Mouse (Mus musculus): Measurements from ENCODE around the gene Olfr279. TPM values are rescaled to one million over a fixed set of nuclear protein-coding genes. Genes with fewer than 3 reads are reported as not detected.

Olfr279 gene
- polyA plus RNA-seq, 1 experiment, result 0.04 TPM

DNA sequence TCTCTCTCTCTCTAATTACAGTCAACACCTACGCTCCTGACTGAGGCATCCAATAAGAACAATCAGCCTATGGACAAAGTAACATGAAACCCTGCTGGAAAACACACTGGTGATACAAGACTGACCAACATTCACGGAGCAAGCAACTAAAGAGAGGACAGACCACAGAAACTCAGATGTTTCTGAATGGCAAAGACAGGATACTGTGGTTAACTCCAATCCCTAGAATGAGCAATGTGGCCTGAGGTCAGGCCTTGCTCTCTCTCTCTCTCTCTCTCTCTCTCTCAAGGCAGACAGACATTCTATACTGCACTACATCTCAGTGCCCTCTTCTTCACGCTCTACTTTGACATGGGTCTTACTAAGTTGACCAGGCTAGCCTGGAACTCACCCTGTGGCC, 29.0 kb downstream of the Olfr279 start:
- H3K4me1 ChIP-seq (ENCODE audit: control insufficient read depth, insufficient read depth, low read length), result peaks cover 2% of the 10 kb centered on the region; the same call in 1 of the 2 replicates
- no peak for TF ChIP-seq POLR2A (IDR thresholded peaks at IDR 0.05; ENCODE audit: extremely low read depth, insufficient read depth, low read length)
- TF ChIP-seq CTCF (IDR thresholded peaks at IDR 0.05; ENCODE audit: extremely low read depth, insufficient read depth, low read length), result no peak

DNA sequence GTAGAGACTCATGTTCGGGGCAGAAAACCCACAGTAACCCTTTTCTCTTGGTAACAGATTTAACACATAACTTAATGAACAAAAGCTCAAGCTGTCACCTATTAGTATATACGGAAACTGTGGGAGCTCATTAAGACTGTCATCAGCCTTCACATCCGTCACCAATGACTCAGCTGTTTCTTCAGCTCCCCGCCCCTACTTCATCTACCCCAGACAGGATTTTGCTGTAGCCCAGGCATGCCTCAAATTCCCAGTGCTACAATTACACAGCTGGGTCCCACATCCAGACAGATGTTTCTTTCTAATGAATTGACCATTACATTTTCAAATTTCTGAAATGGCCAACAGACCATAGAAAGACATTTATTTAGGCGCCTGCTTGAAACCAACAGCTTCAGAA, 33.9 kb downstream of the Olfr279 start:
- TF ChIP-seq CTCF (IDR thresholded peaks at IDR 0.05; ENCODE audit: extremely low read depth, insufficient read depth, low read length) (no peak), POLR2A (IDR thresholded peaks at IDR 0.05; ENCODE audit: extremely low read depth, insufficient read depth, low read length) (no peak)
- H3K27ac ChIP-seq (ENCODE audit: insufficient read depth, low read length), result no peak overlapping the region
- no peak overlapping the region for H3K4me3 ChIP-seq (ENCODE audit: insufficient read depth, low read length)
- peaks cover 2% of the 10 kb centered on the region; the same call in 1 of the 2 replicates for H3K4me1 ChIP-seq (ENCODE audit: control insufficient read depth, insufficient read depth, low read length)

More for the DNA sequence above, 29.0 kb downstream of the Olfr279 start:
- Histone ChIP-seq H3K4me3 (ENCODE audit: insufficient read depth, low read length) (no peak overlapping the region), H3K27ac (ENCODE audit: insufficient read depth, low read length) (no peak overlapping the region)

DNA sequence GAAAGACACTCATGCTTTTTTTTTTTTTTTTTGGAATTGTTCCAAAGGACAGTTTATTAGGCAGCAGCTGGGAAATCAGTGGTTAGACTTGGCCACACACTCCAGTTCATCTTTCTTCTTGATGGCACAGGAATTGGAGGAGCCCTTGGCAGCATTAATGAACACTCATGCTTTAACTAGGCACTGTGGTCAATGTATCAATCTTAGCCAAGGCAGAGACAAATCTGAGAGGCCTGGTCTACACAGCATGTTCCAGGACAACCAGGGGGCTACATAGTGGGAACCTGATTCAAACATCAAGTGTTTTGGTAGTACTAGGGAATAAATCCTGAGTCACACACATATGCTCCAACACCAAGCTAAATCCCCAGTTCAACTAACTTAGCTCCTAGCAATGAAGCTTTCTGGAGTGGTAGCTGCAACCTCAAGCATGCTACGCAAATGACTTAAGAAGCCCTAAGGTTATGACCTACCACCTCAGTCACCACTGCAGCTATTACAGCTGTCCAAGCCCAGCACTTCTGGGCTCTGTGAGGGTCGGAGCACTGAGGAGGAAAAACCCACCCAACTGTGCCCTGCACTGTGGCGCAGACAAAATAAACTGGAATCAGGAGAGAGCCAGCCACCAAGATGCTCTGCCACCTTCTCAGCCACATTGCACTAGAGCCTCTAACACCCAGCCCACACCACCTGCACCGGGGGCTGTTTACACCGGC, 35.0 kb downstream of the Olfr279 start:
- no peaks in the 10 kb centered on the region for H3K4me1 ChIP-seq (ENCODE audit: control insufficient read depth, insufficient read depth, low read length)
- no peak for TF ChIP-seq CTCF (IDR thresholded peaks at IDR 0.05; ENCODE audit: extremely low read depth, insufficient read depth, low read length)
- no peak for TF ChIP-seq POLR2A (IDR thresholded peaks at IDR 0.05; ENCODE audit: extremely low read depth, insufficient read depth, low read length)
- no peak overlapping the region for H3K4me3 ChIP-seq (ENCODE audit: insufficient read depth, low read length)
- H3K27ac ChIP-seq (ENCODE audit: insufficient read depth, low read length), result no peak overlapping the region

DNA sequence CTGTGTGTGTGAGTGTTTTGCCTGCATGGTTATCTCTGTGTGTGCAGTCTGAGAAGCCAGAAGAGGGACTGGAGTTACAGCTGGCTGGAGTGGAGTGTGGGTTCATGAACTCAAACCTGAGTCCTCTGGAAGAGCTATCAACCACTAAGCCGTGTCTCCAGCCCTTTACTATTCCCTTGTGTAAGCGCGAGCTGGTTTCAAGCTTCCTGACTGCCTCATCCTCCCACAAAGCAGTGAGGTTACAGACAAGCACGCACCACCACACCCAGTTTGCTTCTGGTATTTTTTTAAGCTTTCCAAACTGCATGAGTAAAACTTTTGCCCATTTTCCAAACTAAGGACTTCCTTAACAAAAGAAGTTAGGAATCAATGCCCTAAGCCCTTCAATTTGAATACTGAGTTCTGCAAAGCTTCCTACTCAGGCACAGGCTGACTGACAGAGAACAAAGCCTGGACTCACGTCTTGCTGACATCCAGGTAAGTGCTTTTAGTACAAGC, 35.9 kb downstream of the Olfr279 start:
- Histone ChIP-seq H3K4me1 (ENCODE audit: control insufficient read depth, insufficient read depth, low read length) (no peaks in the 10 kb centered on the region), H3K4me3 (ENCODE audit: insufficient read depth, low read length) (no peak overlapping the region), H3K27ac (ENCODE audit: insufficient read depth, low read length) (no peak overlapping the region)
- TF ChIP-seq POLR2A (IDR thresholded peaks at IDR 0.05; ENCODE audit: extremely low read depth, insufficient read depth, low read length) (no peak), CTCF (IDR thresholded peaks at IDR 0.05; ENCODE audit: extremely low read depth, insufficient read depth, low read length) (no peak)

DNA sequence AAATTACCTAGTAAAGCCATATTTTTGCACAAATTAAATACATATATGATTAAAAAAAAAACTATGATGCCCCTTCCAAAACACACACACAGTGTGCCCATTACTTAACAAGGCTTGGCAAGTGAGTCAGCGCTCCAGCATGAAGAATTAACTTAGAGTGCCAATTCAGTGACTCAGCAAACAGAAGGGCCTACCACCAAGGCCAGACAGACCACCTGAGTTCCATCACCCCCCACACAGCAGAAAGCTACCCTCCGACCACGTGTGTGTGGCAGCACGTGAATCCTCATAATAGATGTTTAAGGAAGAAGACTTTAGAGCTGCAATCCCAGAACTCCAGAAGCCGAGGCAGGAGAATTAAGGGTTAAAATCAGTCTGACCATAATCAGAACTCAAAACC, 40.1 kb downstream of the Olfr279 start:
- no peak for TF ChIP-seq POLR2A (IDR thresholded peaks at IDR 0.05; ENCODE audit: extremely low read depth, insufficient read depth, low read length)
- no peak for TF ChIP-seq CTCF (IDR thresholded peaks at IDR 0.05; ENCODE audit: extremely low read depth, insufficient read depth, low read length)
- H3K4me3 ChIP-seq (ENCODE audit: insufficient read depth, low read length), result peak overlapping the region; percentile 83
- no peak overlapping the region for H3K27ac ChIP-seq (ENCODE audit: insufficient read depth, low read length)
- no peaks in the 10 kb centered on the region for H3K4me1 ChIP-seq (ENCODE audit: control insufficient read depth, insufficient read depth, low read length)

DNA sequence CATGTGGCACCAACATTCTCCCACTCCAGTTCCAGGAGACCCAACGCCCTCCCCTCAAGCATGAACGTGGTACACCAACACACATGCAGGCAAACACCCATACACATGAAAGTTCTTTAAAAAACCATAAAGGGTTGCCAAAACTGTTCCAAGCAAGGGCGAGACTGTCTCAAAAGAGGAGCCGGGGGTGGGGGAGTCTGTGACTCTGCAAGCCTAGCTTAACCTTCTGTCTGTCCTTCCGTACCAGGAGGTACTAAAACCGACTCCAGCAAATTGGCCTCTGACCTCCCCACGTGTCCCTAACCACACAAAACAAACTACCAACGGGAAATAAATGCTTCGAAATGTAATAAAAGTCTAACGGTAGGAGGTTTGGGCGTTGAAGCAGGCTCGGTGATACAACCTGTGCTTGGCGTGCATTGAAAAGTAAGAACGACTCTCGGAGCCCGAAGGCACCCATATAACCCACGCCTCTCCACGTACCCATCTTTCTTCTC, 40.9 kb downstream of the Olfr279 start:
- peak overlapping the region; percentile 83 for H3K4me3 ChIP-seq (ENCODE audit: insufficient read depth, low read length)
- no peak overlapping the region for H3K27ac ChIP-seq (ENCODE audit: insufficient read depth, low read length)
- no peak for TF ChIP-seq POLR2A (IDR thresholded peaks at IDR 0.05; ENCODE audit: extremely low read depth, insufficient read depth, low read length)
- no peak for TF ChIP-seq CTCF (IDR thresholded peaks at IDR 0.05; ENCODE audit: extremely low read depth, insufficient read depth, low read length)
- no peaks in the 10 kb centered on the region for H3K4me1 ChIP-seq (ENCODE audit: control insufficient read depth, insufficient read depth, low read length)

DNA sequence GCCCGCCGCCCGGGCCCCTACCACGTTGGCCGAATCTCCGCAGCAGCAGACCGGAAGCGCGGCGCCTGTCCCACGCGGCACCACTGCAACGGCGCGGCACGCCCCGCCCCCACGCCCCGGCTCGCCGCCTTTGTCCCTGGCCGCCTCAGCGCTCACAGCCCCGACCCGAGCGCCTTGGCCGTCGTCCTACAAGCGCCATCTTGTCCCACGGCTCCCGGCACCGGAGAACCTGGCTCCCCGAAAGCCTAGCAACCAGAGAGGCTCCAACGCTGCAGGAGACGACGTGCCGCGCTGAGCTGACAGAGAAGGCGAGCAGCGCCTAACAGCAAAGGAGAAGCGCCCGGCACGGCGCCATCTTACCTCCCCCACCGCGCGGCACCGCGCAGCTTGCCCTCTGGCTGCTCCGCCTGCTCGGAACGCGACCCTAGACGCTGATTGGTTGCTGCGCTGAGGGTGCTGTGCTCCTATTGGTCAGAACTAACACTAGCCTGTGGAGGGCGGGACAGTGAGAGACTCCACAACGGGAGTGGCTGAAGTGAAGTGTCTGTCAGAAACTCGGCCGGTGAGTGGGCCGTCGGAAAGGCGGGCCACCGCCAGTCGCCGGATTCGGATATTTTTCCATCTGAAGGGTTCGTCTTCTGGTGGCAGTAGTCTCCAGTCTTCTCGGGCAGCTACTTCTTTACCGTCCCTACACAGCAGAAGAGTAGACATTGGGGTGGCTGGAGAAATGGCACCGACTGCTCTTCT, 41.9 kb downstream of the Olfr279 start, which contains the start of gene Kansl2:
Gene Kansl2 (minus strand): TSS at position 384 of the 747 bp plus-strand sequence.
- H3K27ac ChIP-seq (ENCODE audit: insufficient read depth, low read length), result peak within 1 kb of the TSS; percentile 98
- H3K4me3 ChIP-seq (ENCODE audit: insufficient read depth, low read length), result peak within 1 kb of the TSS; percentile 83
- no peaks in the 10 kb centered on the region for H3K4me1 ChIP-seq (ENCODE audit: control insufficient read depth, insufficient read depth, low read length)
- TF ChIP-seq POLR2A (IDR thresholded peaks at IDR 0.05; ENCODE audit: extremely low read depth, insufficient read depth, low read length), result peak; percentile 89
- no peak for TF ChIP-seq CTCF (IDR thresholded peaks at IDR 0.05; ENCODE audit: extremely low read depth, insufficient read depth, low read length)

DNA sequence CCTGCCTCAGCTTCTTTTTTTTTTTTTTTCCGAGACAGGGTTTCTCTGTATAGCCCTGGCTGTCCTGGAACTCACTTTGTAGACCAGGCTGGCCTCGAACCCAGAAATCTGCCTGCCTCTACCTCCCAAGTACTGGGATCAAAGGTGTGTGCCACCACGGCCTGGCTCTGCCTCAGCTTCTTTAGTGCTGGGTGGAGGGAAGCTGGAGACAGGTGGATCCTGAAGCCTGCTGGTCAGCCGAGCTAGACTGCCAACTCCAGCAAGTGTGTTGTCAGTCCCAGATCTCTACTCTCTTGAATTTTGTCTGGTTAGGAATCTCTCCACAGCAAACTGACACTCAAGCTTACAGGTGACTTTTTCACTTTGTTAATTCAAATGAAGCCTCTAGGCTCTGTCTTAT, 43.7 kb downstream of the Olfr279 start:
- TF ChIP-seq POLR2A (IDR thresholded peaks at IDR 0.05; ENCODE audit: extremely low read depth, insufficient read depth, low read length), result no peak
- TF ChIP-seq CTCF (IDR thresholded peaks at IDR 0.05; ENCODE audit: extremely low read depth, insufficient read depth, low read length), result no peak
- Histone ChIP-seq H3K27ac (ENCODE audit: insufficient read depth, low read length) (no peak overlapping the region), H3K4me1 (ENCODE audit: control insufficient read depth, insufficient read depth, low read length) (no peaks in the 10 kb centered on the region), H3K4me3 (ENCODE audit: insufficient read depth, low read length) (no peak overlapping the region)

DNA sequence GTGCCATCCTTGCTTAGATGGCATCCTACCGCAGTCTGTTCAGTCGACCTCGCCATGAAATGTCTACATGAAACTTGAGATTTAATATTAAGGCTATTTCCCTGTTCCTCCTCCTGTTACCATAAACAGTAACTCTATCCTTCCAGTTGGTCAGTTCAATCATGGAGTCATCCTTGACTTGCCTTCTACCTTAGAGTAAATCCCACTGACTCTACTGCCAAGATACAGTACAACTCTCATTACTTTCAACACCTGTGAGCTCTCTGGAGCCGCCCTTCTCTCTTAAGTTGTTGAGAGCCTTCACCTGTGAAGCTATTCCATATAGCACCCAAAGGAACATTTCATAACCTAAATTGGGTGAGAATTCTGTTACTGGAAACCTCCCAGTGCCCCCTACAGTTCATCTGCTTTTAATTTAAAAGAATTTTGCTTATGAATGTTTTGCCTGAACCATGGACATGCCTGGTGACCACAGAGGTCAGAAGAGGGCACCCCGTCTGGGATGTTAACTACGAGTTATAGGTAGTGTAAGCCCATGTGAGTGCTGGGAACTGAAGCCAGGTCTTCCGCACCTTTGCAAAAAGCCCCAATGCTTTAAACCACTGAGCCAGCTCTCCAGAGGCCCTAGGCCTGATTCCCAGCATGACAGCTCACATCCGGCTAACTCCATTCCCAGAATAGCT, 44.8 kb downstream of the Olfr279 start:
- no peaks in the 10 kb centered on the region for H3K4me1 ChIP-seq (ENCODE audit: control insufficient read depth, insufficient read depth, low read length)
- no peak overlapping the region for H3K4me3 ChIP-seq (ENCODE audit: insufficient read depth, low read length)
- H3K27ac ChIP-seq (ENCODE audit: insufficient read depth, low read length), result no peak overlapping the region
- no peak for TF ChIP-seq CTCF (IDR thresholded peaks at IDR 0.05; ENCODE audit: extremely low read depth, insufficient read depth, low read length)
- no peak for TF ChIP-seq POLR2A (IDR thresholded peaks at IDR 0.05; ENCODE audit: extremely low read depth, insufficient read depth, low read length)

All from cortical plate, adult 2 months (tissue).